Mouse (Mus musculus): ENCODE data around the gene Hecw1. TPM values are rescaled to one million over a fixed set of nuclear protein-coding genes. Genes with fewer than 3 reads are reported as not detected.

The Hecw1 gene
- 0.01 TPM in 1 of 2 replicates, not detected in the other for polyA plus RNA-seq (2015; fragmentation: Nextera tagmentation; extraction: Ambion mirVana)

- Histone ChIP-seq H3K9me3 (replicated peaks; ENCODE audit: low read length) (no peaks in the 10 kb centered on the region), H3K4me3 (replicated peaks; ENCODE audit: low read depth, low read length) (peak within 1 kb of the TSS; percentile 42), H3K4me2 (ENCODE audit: low read length) (peak within 1 kb of the TSS; percentile 81), H3K36me3 (ENCODE audit: insufficient read depth, low read length) (no peaks in the 10 kb centered on the region), H3K27me3 (ENCODE audit: insufficient read depth, low read length) (no peaks in the 10 kb centered on the region), H3K9ac (ENCODE audit: low read depth, low read length) (0 out of 2 replicates have a peak within 1 kb of the TSS, but pooled peaks have one; percentile 19), H3K27ac (no peak within 1 kb of the TSS), H3K4me1 (replicated peaks; ENCODE audit: insufficient read depth, low read length) (peaks cover 5% of the 10 kb centered on the region; the same call in 1 of the 2 replicates)
- ATAC-seq (replicated peaks; ENCODE audit: low FRiP score, low read depth) (peak; percentile 34; the same call in 1 of the 2 replicates), DNase-seq (ENCODE audit: low spot score) (no peak)
- under 1% methylated on average over 12 of the region's 15 CpGs for WGBS
- TF ChIP-seq CTCF (IDR thresholded peaks at IDR 0.05; ENCODE audit: low read depth), result no peak
These were observed at the start of gene Hecw1 for GRCm38 (mm10) chr13:14522906-14523269. Gene Hecw1, minus strand, starts transcription at chr13:14523228.

GRCm38 (mm10) chr13:14561336-14561735 lies 38.3 kb upstream of the Hecw1 start:
- Histone ChIP-seq H3K27me3 (ENCODE audit: insufficient read depth, low read length) (no peaks in the 10 kb centered on the region), H3K9ac (ENCODE audit: low read depth, low read length) (no peak overlapping the region), H3K4me1 (replicated peaks; ENCODE audit: insufficient read depth, low read length) (no peaks in the 10 kb centered on the region), H3K27ac (no peak overlapping the region), H3K4me2 (ENCODE audit: low read length) (no peak overlapping the region), H3K4me3 (replicated peaks; ENCODE audit: low read depth, low read length) (no peak overlapping the region), H3K36me3 (ENCODE audit: insufficient read depth, low read length) (no peaks in the 10 kb centered on the region), H3K9me3 (replicated peaks; ENCODE audit: low read length) (no peaks in the 10 kb centered on the region)
- WGBS, result 88% methylated on average over 1 of the region's 1 CpGs
- no peak for DNase-seq (ENCODE audit: low spot score)
- ATAC-seq (replicated peaks; ENCODE audit: low FRiP score, low read depth), result no peak
- no peak for TF ChIP-seq CTCF (IDR thresholded peaks at IDR 0.05; ENCODE audit: low read depth)

- H3K27ac ChIP-seq, result no peak overlapping the region
- H3K4me1 ChIP-seq (replicated peaks; ENCODE audit: insufficient read depth, low read length), result no peaks in the 10 kb centered on the region
- no peaks in the 10 kb centered on the region for H3K9me3 ChIP-seq (replicated peaks; ENCODE audit: low read length)
- no peaks in the 10 kb centered on the region for H3K27me3 ChIP-seq (ENCODE audit: insufficient read depth, low read length)
- no peak for TF ChIP-seq CTCF (IDR thresholded peaks at IDR 0.05; ENCODE audit: low read depth)
- H3K4me3 ChIP-seq (replicated peaks; ENCODE audit: low read depth, low read length), result no peak overlapping the region
- ATAC-seq (replicated peaks; ENCODE audit: low FRiP score, low read depth) (no peak), DNase-seq (ENCODE audit: low spot score) (no peak)
- H3K36me3 ChIP-seq (ENCODE audit: insufficient read depth, low read length), result no peaks in the 10 kb centered on the region
- no peak overlapping the region for H3K9ac ChIP-seq (ENCODE audit: low read depth, low read length)
- no peak overlapping the region for H3K4me2 ChIP-seq (ENCODE audit: low read length)
- 77% methylated on average over 2 of the region's 2 CpGs for WGBS
These were observed 29.6 kb upstream of the Hecw1 start for GRCm38 (mm10) chr13:14552628-14553027.

DNA sequence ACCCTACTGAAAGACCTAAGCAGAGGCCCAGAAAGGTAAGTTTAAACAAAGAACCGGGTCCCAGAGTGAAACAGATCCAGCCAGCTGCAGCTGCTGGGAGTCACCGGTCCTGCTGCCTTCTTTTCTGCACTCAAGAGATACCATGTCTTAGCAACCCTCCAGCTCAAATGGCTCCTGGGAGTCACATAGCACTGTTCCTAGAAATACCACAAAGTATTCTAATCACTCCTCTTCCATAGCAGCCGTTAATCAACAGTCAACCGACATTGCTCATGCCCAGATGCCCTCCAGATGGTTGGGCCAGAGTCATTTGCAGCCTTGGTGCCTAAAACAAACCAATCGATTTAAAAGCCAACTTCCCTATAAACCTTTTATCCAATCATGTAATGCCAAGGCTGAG lies 19.8 kb upstream of the Hecw1 start:
- no peak overlapping the region for H3K27ac ChIP-seq
- TF ChIP-seq CTCF (IDR thresholded peaks at IDR 0.05; ENCODE audit: low read depth), result no peak
- H3K27me3 ChIP-seq (ENCODE audit: insufficient read depth, low read length), result no peaks in the 10 kb centered on the region
- no peaks in the 10 kb centered on the region for H3K36me3 ChIP-seq (ENCODE audit: insufficient read depth, low read length)
- no peak overlapping the region for H3K4me2 ChIP-seq (ENCODE audit: low read length)
- no peak overlapping the region for H3K4me3 ChIP-seq (replicated peaks; ENCODE audit: low read depth, low read length)
- H3K4me1 ChIP-seq (replicated peaks; ENCODE audit: insufficient read depth, low read length), result no peaks in the 10 kb centered on the region
- no peak for DNase-seq (ENCODE audit: low spot score)
- no peak overlapping the region for H3K9ac ChIP-seq (ENCODE audit: low read depth, low read length)
- H3K9me3 ChIP-seq (replicated peaks; ENCODE audit: low read length), result no peaks in the 10 kb centered on the region
- WGBS, result 54% methylated on average over 5 of the region's 5 CpGs
- ATAC-seq (replicated peaks; ENCODE audit: low FRiP score, low read depth), result no peak

DNA sequence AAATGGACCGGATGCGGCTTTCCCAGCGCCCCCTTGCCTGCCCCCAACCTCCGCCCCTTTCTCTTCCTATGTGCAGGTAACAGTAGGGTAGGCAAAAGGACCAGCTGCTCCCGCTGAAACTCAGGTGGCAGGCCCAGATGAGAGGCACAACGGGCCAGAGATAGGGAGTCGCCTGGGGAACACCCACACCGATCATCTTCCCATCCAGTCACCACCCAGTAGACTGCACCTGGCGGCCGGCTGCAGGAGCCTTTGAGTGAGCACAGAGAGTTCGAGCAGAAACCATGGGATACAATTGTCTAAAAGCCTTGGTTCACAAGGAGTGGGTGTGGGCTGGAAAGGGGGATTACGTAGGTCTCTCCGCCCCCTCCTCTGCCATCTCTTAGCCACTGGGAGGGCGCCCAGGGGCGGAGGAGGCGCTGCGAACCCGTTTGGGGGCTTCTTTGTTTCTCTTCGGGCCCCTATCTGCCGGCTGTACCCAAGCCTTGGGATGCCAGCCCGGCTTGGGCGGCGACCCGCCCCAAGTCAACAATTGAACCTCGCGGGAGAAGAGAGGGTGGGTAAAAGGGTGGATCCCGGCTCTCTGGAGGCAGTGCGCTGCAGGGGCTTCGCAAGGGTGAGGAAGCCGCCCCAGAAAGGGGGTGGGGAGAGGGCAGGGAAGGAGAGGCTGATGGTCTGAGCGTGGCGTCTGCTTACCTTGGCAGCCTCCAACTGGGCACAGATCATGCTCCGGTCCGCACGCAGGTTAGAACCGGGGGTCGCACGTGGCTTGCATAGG lies 711 bp downstream of the Hecw1 start:
- DNase-seq (ENCODE audit: low spot score) (no peak), ATAC-seq (replicated peaks; ENCODE audit: low FRiP score, low read depth) (peak; percentile 76)
- no peak overlapping the region for H3K27ac ChIP-seq
- no peaks in the 10 kb centered on the region for H3K9me3 ChIP-seq (replicated peaks; ENCODE audit: low read length)
- H3K9ac ChIP-seq (ENCODE audit: low read depth, low read length), result 0 out of 2 replicates have a peak overlapping the region, but pooled peaks have one; percentile 19
- 1% methylated on average over 38 of the region's 38 CpGs for WGBS
- no peaks in the 10 kb centered on the region for H3K27me3 ChIP-seq (ENCODE audit: insufficient read depth, low read length)
- H3K4me3 ChIP-seq (replicated peaks; ENCODE audit: low read depth, low read length), result peak overlapping the region; percentile 42
- peaks cover 5% of the 10 kb centered on the region; the same call in 1 of the 2 replicates for H3K4me1 ChIP-seq (replicated peaks; ENCODE audit: insufficient read depth, low read length)
- no peak for TF ChIP-seq CTCF (IDR thresholded peaks at IDR 0.05; ENCODE audit: low read depth)
- peak overlapping the region; percentile 81 for H3K4me2 ChIP-seq (ENCODE audit: low read length)
- no peaks in the 10 kb centered on the region for H3K36me3 ChIP-seq (ENCODE audit: insufficient read depth, low read length)

DNA sequence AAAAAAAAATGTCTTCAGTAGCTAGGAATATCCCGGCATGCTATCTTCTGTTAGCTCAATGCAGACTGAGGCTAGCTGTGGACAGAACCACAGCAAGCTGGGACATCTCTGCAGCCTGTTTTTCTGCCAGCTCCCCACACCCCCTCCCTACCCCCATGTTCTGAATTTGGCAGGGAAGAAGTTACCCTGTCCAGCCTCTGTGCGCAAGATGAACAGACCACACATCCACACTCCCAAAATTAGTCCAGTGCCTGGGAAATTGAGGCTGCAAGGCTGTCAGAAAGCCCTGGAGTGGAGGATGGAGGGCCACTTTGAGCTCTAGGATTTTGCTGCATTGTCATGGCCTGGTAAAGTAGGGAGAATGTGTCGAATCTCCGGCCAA lies 1.3 kb downstream of the Hecw1 start:
- TF ChIP-seq CTCF (IDR thresholded peaks at IDR 0.05; ENCODE audit: low read depth), result no peak
- WGBS, result 22% methylated on average over 4 of the region's 4 CpGs
- H3K36me3 ChIP-seq (ENCODE audit: insufficient read depth, low read length), result no peaks in the 10 kb centered on the region
- no peaks in the 10 kb centered on the region for H3K27me3 ChIP-seq (ENCODE audit: insufficient read depth, low read length)
- H3K4me2 ChIP-seq (ENCODE audit: low read length), result peak overlapping the region; percentile 81
- peak overlapping the region; percentile 42; the same call in 1 of the 2 replicates for H3K4me3 ChIP-seq (replicated peaks; ENCODE audit: low read depth, low read length)
- H3K27ac ChIP-seq, result no peak overlapping the region
- H3K4me1 ChIP-seq (replicated peaks; ENCODE audit: insufficient read depth, low read length), result peaks cover 5% of the 10 kb centered on the region; the same call in 1 of the 2 replicates
- no peak overlapping the region for H3K9ac ChIP-seq (ENCODE audit: low read depth, low read length)
- ATAC-seq (replicated peaks; ENCODE audit: low FRiP score, low read depth), result no peak
- DNase-seq (ENCODE audit: low spot score), result no peak
- no peaks in the 10 kb centered on the region for H3K9me3 ChIP-seq (replicated peaks; ENCODE audit: low read length)

All from kidney, postnatal 0 days (tissue).